Mouse (Mus musculus) brain, embryonic 14.5 days (tissue): ENCODE measurements around the gene Gtf2ird1.

Experiments
- CTCF ChIP-seq: fragments of 200-500 bp; IDR thresholded peaks from 2 replicates; pipeline ENCODE4 v1.5.1; 2012; ENCODE audit warnings: inconsistent platforms, mild to moderate bottlenecking, moderate library complexity, borderline replicate concordance; ENCODE audit not compliant: insufficient read depth, insufficient read length; ENCODE audit errors: extremely low read depth
- POLR2A ChIP-seq: fragments of 200-500 bp; IDR thresholded peaks from 2 replicates; pipeline ENCODE4 v1.6.1; 2012; ENCODE audit warnings: mild to moderate bottlenecking, inconsistent platforms, borderline replicate concordance; ENCODE audit not compliant: poor library complexity, insufficient read depth, insufficient read length, severe bottlenecking; ENCODE audit errors: extremely low read depth

GRCm38 (mm10) chr5:134488596-134488995, 32.1 kb upstream of the Gtf2ird1 start:
- TF ChIP-seq CTCF (no peak), POLR2A (no peak)
